Mouse (Mus musculus) left cerebral cortex, adult 11 months (tissue): ENCODE measurements around the gene C2cd4c.
A peak's percentile ranks its signal among the peaks of the same experiment; 100 is the strongest.

Experiments used
- DNase-seq: peaks from one replicate; pipeline ENCODE4 v3.0.0; 2022; ENCODE audit warnings: low spot score

Gene C2cd4c

DNA sequence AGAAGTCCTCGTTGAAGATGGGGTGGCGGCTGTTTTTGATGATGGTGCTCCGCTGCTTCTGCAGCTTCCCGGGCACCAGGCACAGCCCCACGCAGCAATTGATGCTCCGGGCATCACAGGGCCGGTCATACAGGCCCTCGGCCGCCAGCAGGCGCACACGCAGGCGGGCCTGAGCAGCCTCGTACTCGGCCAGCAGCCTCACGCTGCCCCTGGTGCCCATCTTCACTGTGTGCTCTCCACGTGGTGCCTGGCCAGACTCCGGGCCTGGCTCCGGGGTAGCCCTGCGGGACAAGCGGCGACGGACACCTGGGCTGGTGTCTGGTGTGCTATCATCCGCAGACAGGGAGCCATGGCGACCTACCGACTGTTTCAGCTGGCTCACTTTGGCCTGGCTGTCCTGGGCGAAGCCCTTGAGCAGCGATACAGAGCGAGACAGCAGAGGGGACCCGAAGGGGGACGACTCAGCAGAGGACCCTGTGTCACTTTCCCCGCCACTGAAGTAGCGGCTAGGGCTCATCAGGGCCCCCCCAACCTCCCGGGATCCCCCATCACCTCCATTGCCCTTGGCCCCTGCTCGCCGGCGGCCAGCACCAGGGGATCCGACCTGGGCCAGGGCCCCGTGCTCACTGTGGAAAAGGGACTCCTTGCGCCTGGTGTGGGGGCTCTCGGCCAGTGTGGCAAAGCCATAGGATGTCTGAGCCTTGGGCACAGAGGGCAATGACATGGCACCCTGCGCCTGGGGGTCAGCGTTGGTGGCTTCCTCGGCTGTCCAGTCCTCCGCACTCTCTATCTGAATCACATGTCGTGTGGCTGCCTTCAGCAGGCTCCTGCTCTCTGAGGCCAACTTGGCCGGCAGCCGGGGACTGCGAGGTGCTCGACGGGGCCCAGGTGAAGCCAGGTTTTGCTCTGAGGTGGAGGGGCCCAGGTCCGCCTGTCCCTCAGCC lies 1.4 kb downstream of the C2cd4c start:
- no peak for DNase-seq

DNA sequence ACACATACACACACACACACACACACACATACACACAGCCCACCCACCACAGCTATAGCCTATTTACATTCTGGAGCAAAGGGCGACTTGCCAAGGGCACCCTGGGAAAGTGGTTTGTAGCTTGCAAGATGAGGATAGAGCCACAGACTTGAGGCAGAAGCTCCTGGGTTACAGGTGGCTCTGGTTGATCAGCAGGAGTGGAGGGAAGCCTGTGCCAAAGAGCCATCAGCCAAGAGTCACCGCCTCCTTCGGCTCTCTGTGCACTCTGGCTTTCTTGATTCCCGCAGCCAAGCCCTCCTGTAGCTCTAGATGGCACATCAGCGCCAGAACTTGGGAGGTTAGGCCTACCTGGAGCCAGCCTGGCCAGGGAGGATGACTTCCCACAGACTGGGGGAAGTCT lies 2.5 kb downstream of the C2cd4c start:
- DNase-seq: no peak

DNA sequence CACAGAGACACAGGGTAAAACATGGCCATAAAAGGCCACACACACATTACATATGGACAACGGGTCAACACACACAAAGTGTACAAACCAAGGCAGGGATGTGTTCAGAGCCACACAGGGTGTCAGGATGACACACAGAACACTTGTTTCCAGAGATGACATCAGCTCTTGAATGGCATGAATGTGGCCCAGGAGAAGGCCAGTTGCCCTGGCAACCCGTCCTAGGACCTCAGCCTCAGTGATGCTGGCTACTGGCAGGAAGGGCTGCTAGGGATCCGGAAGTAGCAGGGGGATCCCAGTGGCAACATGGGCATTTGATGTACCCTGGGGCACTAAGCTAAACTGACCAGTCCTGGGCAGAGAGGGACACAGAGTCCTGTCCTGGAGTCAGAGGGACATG lies 4.5 kb downstream of the C2cd4c start:
- DNase-seq: no peak

DNA sequence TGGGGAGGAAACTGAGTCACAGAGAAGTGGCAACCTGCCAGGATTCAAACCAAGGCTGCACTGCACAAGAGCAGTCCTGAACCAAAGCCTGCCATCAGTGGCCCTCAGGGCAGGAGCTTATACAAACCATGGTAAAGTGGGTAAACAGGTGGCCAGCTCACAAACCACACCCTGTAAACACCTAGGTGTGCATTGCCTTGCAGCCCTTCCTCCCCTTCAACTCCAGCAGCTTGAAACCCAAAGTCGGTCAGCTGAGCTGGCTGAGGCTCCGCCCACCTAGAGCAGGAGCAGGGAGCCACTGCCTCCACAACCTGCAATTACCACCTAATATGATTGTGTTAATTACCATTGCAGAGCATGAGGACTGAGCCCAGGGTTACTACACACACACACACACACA lies 5.9 kb downstream of the C2cd4c start:
- no peak for DNase-seq

DNA sequence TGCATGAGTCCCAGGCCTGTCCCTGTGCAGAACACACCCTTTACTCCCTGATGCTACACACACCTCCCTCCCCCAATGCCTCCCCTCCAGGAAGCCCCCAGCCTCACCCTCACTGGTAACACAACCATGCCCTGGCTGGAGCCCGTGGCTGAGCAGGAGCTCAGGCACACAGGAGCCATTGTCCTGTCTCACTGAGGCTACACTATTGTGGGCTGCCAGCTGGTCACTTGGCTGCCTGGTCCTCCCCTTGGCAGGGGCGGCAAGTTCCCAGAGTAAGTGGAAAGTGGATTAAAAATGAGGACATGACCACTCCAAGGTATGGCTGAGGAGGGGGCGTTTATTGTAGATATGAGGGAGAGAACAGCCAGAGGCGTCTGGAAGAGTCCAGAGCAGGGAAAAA lies 7.3 kb downstream of the C2cd4c start:
- DNase-seq: no peak

DNA sequence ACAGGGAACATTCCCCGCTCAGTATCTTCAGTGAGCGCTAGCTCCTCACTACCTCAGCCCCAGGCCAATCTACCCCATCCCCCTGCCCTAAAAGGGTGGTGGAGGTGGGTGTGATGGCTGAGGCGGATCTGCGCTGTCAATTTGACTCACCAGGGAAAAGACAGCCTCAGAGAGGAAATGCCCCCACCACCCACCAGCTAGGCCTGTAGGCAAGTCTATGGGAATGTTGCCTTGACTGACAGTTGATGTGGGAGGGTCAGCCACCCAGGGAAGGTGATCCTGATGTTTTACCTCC lies 15.9 kb downstream of the C2cd4c start:
- no peak for DNase-seq

DNA sequence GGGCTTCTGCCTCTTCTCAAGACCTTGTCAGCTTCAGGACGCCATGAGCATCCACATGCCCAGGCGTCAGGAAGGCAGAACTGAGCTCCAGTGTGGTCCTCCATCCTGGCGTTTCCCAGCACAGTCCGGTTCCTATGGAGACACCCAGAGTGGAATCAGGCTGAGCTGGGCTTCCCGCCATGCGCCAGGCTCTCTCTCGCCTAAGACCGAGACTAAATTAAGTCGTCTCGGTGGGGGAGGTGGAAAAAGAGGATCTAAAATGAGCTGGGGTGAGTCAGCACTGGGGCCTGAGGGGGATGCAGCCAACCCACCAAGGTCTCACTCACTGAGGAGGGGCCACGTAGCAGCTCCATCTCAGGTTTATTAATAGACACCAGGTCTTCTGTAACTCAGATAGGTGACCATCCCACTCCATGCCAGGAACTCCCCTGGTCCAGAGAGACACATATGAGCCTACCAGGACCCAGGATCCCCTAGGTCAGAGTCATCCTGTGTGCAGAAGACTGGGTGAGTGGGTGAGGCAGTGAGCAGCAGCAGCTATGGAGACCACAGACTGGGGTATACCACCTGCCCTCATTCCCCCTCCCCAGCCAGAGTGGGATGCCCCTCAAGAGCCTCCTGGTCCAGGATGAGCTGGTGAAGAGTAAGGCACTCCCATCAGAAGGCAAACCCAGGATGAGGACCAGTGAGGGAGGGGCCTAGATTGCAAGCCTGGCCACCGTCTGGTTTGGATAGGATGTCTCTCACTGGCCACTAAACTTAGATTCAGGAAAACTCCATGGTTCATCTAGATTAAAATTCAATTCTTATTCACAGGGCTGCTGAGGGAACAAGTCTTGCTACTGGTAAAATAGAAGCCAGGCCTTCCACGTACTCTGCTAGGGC lies 16.5 kb downstream of the C2cd4c start:
- DNase-seq: peak; percentile 62

DNA sequence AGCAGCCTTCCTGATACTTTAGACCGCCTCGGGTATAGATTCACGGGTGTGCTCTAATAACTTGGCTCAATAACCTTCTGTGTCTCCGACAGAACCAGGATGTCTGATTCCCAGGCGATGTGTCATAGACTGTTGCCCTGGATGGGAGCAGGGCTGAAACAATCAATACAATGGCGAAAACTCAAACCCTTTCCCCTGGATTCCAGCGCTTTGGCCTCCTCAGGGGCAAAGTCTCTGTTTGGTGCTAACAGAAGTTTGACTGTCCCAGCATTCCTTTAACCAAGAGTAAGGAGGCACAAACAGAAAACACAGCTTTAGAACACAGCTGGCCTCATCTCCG lies 18.3 kb downstream of the C2cd4c start:
- DNase-seq: no peak

DNA sequence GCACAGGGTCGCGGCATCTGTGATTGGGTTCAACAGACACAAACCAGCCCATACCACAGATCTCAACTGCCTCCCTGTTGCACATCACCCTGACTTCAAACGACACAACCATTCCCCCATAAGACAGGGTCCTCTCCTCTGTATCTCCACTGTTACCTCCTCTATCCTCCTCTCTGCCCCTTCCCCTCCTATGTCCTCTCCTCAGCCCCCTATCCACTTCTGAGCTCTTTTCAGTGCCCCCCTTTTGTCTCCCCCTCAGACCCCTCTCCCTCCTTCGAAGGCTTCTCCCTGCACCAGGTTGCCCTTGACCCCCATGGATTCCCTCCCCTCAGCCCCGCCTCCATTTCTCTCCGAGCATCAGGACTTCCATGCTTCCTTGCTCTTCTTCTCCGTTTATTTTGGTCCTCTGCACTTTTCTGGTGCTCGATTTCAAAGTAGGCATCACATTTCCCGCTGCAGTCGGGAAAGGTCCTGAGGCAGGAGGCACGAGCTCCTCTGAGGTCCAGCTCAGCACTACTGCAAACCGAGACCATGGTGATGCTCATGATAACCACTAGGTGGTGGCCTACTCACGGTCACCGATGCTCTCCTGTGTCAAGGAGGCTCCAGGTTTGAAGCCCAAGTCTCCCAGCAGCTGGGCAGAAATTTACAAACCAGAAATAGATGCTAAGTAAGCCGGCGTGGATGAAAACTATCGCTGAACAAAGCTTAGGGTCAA lies 18.8 kb downstream of the C2cd4c start:
- peak; percentile 60 for DNase-seq

DNA sequence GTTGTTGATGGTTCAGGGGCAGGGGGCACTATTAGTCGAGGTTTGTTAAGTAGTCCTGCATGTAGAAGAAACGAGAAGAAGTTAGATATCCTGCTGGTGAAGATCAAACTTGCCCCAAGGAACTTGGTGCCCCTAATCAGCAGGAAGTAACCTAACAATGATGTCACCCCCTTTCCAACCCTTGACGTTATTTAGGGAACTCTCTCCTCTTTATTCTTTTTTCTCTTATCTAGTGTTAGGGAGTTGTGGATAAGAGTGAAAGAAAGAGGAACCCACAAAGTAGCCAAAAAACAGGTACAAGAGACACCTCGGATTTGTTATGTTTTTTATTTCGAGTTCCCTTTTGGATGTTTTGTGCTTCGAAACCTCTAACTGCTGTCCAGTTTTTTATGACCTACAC lies 19.7 kb downstream of the C2cd4c start:
- no peak for DNase-seq

DNA sequence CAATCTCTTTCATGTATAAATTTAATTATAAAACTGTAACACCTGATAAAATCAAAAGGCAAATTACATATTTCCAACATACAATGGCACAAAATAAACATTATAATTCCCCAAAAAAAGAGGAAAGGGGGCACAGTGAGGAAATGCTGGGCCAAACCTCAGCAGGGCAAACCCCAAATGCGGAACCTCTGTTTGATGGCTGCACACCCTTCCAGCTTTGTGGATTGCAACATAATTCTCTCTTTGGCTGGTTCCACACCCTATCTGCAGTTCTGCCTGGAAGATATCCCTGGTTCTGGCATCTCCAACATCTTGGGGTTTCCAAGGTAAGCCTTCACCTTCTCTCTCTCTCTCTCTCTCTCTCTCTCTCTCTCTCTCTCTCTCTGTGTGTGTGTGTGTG lies 23.1 kb downstream of the C2cd4c start:
- DNase-seq: no peak

DNA sequence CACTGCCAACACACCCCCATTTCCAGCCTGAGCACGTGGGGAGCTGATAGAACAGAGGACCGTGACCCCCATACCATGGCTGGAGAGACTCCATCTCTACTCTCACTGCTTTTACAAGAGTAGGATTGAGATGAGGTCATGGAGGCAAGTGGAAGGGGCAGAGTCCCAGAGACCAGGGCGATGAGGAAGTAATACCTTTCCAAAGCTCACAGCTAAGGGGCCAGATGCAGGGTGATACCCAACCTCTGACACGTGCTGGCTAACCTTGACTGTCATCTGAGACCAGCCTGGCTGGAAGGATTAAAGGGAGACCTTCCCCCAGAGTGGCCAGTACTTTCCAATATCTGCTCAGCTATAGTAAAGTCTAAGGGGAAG lies 26.1 kb downstream of the C2cd4c start:
- no peak for DNase-seq

DNA sequence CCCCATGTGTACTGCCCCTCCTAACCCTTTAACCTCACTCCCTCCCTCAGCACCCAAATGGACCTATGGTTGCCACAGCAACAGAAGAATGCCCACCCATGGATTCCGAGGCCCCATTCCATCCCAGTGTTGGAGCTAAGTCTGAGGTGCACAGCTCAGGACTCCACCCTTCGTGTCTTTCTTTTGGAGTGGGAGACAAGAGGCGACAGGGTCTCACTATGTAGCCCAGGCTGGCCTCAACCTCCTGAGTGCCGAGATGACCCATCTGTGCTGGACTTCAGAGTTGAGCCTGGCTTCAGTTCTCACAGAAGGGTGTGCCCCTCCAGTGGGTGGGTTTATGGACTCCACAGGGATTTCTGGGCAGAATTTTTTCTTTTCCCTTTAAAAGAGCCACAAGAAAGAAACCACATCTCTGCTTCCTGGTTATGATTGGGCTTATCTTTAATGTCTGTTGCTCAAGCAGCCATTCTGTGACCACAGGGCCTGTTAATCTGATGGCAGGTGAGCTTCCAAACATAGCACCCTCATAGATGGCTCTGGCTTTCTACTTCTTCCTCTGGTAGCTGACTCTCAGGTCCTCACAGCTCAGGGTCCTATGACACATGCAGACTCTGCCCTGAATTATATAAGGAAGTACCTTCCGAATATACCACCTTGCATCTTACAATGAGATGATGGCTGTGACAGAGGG lies 26.6 kb downstream of the C2cd4c start, which contains the start of gene Theg:
Theg (minus strand) TSS at position 271 of the 691 bp plus-strand sequence.
- no peak for DNase-seq

DNA sequence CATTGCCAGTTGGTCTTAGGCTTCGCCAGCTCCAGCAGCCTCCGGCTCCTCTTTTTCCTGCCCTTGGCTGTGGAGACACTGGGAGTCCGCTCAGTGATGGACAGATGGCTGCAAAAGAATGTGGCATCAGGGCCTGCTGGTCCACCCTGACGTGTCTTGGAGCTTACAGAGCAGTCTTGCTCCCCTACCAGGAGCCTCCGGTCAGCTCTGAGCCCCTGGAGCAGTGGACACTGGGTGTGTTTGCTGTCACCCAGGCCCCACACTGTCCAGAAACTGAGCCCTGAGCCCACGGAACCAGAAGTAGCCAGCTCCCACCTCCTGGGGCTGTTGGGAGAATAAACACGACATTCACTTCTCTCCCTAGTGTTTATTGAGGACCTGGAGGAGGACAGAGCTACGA lies 27.6 kb downstream of the C2cd4c start:
- no peak for DNase-seq

DNA sequence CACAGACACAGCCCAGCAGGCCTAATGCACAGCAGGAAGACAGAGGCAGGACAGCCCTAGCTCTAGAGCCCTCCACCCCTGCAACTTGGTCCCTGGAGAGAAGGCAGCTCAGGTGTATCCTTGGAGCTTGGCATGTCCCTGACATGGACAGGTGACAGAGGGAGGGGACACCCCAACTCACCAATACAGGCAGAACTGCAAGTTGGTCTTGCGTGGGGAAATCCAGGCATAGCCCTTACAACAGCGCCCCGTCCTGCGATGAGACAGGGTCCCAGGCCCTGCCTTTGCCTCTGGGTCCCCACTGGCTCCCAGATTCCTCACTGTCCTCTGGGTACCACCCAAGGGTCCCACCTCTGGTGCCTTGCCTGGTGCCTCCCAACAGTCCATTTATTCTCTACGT lies 28.1 kb downstream of the C2cd4c start:
- DNase-seq: no peak

DNA sequence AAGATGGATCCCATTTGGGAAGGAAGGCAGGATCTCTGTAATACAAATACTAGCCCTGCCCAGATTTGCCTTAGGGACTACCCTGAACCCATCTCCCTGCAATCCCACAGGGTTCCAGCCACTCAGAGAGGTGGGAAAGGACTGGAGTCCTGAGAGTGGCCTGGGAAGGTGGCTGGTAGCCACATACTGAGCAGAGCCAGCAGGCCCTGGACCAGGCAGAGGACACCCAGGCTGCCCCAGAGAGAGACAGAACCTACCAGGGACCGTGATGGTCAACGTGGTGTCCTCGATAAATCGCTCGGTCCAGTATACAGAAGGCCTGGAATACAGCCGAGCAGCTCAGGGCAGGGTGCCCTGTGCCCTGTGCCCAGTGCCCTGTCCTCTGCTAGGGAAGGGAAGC lies 28.7 kb downstream of the C2cd4c start:
- DNase-seq: no peak

DNA sequence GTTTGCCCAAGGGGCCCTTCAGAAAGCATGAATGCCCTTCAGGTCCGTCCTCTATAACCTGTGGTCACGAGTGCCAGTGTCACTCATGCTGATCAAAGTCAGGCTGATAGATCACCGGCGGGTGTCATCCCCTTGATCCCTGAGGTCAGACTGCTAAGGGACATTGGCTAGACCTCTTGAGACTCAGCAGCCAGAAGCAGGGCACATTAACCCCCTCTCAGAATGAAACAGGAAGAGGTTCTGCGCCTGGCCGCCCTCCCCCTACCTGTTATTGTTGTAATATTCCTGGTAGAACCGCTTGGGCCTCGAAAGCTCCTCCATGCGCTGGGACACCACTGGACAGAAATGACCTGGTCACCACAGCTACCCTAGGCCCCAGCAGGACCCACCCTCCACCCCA lies 29.4 kb downstream of the C2cd4c start:
- DNase-seq: no peak

DNA sequence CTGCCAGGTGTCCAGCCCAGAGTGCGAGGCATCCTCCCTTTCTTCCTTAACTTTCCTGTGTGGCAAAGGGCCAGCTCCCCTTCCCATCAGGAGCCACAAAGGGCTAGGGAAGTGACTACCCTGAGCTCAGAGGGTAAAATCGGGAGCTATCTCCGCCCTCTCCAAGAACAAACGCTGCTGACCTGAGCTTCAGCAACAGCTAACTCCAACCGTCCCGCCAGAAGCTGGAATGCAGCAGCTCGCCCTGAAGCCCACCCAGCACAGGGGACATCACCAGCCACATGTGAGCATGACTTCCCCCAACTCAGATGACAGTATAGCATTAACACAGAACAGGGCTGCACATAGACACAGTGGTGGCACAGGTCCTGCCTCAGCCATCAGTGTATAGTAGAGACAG lies 29.8 kb downstream of the C2cd4c start:
- DNase-seq: no peak

DNA sequence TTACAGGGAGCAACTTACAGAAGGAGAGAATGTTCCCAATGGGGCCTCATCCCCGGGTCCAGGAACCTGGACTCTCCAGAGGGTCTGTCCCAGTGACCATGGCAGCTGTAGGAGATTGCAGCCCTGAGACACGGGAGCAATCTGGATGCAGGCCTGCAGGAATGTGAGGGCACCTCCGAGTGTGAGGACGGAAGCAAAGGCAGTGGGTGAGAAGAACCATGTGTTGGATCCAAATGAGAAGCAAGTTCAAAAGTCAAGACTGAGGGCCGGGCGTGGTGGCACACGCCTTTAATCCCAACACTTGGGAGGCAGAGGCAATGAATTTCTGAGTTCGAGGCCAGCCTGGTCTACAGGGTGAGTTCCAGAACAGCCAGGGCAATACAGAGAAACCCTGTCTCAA lies 32.3 kb downstream of the C2cd4c start:
- no peak for DNase-seq

DNA sequence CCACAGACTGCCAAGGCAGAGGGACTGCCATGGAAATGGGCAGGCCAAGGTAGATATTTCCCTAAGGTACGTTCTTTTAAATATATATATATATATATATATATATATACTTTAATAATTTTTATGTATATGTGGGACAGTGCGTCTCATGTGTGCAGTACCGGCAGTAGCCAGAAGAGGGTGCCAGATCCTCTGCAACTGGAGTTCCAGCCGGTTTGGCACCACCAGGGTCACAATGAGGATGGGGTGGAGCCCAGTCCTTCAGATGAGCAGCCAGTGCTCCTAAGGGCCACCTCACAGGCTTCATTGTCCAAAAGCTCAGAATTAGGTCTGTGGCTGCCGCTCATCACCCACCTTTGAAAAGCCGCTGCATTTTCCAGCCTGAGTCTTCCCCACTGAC lies 33.0 kb downstream of the C2cd4c start:
- DNase-seq: no peak

DNA sequence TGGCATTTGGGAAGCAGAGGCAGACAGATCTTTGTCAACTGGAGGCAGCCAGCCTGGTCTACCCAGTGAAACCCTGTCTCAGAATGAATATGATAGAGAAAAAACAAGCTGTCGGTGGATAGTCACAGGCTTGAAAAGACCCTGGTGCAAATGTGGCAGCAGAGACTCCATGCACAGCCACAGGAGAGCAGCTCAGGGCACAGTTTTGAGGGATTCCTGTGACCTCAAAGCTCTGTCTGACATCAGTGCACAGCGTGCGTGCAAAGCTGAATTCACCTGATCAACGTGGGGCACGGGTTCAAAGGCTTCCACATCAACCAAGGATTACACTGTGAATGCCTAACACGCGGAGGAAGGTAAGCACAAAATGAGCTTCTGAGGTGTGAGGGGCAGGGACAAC lies 33.5 kb downstream of the C2cd4c start:
- DNase-seq: no peak

DNA sequence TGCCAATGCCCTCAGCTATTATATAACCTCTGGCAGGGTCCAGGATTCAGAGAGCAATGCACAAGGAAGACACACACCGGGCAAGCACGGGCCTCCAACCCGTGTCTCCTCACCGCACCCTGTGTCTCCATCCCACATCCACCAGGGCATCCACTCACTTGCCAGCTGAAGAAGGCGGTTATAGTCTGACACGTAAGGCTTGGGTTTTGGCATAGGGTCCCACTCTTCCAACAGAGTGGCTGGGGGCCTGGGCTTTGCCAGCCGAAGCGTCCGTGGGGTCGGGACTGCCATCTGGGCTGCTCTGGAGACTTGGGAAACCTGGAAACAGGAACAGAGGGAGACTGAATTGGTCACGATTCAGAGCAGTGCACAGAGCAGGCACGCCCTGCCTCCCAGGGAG lies 34.0 kb downstream of the C2cd4c start:
- DNase-seq: no peak
